Mouse (Mus musculus) embryo, embryonic 10 days (tissue): ENCODE measurements around the gene Fgf12.

Experiments used
- DNase-seq: peaks from one replicate; pipeline ENCODE4 v3.0.0-alpha.2; 2015; ENCODE audit warnings: low spot score

Gene Fgf12

GRCm38 (mm10) chr16:28610940-28611339, 141.9 kb downstream of the Fgf12 start:
- DNase-seq = peak; percentile 71

GRCm38 (mm10) chr16:28603155-28603554, 149.7 kb downstream of the Fgf12 start:
- no peak for DNase-seq

- no peak for DNase-seq
Observed at GRCm38 (mm10) chr16:28601723-28602122, 151.1 kb downstream of the Fgf12 start.

GRCm38 (mm10) chr16:28596112-28596511, 156.8 kb downstream of the Fgf12 start:
- DNase-seq = no peak

DNA sequence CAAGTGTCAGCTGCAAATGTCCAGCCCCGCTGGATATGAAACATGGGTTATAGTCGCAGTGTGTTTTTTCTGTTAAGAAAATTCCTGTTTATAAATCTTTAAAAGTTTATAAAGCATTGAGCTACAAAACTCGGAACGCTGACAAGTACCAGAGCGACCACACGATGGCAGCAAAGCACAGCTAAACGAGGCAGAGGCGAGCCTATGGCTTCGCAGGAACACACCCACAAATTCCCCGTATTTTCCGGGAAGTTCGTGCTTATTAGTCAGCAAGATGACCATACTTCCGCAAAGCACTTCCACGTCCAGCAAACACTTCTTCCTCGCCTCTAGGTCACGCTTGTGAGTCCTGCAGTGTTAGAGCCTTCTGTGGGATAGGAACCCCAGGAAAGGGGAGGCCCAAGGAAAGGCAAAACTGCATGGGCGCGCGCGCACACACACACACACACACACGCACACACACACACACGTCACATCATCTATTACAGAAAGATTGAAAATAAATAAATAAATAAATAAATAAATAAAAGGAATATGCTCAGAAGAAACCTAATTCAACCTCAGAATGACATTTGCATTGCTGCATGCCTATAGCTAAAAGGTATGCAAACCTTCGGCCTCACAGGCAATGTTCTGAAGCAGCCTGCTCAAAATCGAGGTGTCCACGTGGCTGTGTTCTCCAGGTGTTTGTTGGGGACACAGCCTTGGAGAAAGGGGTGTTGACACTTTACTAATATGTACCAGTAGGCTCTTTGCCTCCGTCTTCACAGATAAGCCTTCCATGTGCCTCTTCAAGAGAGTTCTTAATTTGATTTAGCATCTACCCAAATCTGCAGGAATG, 159.6 kb downstream of the Fgf12 start:
- DNase-seq = peak; percentile 91

DNA sequence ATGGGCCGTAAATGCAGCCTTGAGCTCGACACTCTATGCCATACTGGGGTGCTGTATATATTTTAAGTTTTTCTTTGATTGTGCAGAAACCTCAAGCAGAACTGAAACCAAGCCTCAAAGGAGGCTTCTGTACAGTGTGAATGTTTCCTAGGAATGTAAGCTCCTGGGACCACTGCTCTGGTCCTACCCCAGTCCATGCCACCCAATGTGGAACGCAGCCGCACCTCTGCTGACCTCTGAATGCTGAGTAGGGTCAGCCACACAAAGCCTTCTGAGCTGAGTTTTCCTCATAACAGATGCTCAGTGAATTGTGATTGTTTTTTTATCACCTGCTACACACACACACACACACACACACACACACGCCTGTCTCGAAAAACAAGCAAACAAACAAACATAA, 160.4 kb downstream of the Fgf12 start:
- no peak for DNase-seq

DNA sequence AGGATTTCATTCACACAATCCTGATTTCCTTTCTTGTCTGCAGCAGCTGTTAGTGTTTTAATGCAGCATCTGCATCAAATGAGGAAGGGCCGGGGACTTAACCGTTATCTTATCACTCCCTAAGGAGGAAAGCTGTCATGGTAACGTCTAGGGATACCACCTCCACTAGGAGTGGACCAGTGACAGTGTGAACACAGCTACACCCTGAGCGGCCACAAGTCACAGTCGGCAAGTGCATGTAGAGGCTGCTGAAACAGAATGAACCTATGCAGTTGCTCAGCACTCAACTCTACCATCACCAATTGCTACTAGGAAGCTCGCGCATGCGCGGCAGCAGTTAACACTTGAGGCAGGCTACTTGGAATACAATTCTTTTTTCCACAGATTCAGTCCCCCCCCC, 161.3 kb downstream of the Fgf12 start:
- no peak for DNase-seq

DNA sequence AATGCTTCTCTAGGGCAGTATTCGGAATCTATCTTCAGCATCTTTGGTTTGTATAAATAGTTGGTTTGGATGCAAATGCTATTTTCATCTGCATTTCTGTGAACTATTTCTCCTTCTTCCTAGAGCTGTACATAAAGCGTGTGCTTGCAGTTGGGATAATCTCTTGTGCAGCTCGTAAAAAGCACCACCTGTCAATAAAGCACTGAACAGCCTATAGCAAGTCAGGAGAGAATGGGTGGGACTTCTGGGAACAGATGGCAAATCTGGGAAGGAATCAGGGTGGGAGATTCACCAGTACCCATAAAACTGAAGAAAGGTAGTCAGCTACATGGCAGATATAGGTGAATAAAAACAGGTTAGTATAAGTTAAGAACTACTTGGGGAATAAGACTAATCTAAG, 180.7 kb downstream of the Fgf12 start:
- DNase-seq = no peak

DNA sequence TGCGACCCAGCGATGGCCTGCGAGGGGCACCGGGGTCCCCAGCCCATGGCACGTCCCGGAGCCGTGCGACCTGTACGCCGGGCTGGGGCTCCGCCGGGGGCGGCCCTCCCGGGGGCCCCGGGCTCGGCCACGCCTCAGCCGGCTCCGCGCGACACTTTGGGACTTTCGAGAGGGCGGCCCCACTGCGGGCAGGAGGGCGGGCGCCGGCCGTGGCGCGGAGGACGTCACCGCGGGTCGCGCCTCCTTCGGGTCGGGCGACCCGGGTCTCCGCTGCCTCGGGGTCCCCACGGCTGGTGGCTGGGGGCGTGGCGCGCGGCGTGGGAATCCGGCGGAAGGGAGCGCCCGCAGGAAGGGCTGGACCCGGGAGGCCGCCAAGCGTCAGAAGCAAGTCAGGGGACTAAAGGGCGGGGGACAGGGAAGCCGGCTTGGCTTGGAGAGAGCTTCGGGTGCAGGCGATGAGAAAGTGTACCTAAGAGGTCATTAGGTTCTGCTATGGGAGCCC, 188.1 kb downstream of the Fgf12 start:
- DNase-seq = peak; percentile 17

DNA sequence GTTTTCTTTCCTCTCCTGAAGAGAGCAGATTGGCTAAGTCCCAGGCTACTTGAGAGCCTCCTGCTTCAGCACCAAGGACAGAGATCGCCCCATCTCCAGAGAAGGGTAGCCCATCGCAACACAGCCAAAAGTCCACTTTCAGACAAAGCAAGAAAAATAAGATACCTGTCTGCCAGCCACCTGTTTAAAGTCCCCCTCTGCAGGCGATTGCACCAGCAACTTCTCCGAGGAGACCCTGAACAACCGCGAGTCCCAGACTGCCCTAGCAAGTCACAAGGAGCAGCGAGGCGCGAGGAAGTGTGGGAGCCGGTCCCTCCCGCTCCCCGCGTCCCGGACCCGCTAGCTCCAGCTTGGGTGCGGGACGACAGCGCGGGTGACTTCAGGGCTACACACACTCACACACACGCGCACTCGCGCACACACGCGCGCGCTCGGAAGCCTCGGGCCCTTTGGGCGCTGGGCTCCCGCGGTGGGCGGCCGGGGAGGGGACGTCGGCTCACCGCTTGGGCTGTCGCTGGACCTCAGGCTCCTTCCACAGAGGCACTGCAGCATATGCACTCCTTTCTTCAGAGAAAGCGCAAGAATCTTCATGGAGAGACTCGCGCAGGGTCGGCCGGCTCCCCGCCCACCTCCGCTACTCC, 188.7 kb downstream of the Fgf12 start:
- DNase-seq = peak; percentile 92

DNA sequence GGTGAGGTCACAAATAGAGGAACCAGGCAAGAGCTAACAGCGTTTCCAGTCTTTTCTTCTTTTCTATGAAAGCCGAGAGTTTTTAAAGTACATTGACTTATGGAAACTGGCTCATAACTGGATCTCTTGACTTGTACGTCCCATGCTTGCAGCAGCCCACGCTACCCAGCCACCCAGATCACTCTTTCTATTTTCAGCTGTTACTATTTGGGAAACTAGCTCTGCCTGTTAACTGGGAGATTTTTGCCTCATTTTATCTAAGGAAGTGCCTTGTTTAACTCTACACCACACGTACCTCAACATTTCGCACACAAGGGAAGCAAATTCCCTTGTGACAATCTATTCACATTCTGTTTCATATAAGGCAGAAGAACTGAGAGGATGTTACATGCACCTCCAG, 190.0 kb downstream of the Fgf12 start:
- DNase-seq = no peak

- no peak for DNase-seq
Observed at GRCm38 (mm10) chr16:28555219-28555618, 197.6 kb downstream of the Fgf12 start.

DNA sequence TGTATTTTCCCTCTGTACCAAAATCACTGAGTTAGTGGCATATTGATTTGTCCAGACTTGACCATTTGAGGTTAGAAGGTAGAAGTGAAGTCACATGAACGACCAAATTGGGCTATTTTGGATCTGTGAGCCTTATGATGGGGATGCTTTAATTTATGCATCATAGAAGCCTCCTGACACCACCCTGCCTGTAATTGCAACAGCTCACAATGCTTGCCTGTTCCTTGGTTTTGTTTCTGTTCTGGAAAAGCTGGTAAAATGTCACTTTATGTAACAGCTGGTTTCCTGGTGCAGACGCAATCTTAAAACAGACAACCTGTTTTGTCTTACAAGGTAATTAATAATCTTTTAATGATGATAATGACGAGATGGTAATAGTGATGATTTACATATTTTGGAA, 213.4 kb downstream of the Fgf12 start:
- DNase-seq = no peak

DNA sequence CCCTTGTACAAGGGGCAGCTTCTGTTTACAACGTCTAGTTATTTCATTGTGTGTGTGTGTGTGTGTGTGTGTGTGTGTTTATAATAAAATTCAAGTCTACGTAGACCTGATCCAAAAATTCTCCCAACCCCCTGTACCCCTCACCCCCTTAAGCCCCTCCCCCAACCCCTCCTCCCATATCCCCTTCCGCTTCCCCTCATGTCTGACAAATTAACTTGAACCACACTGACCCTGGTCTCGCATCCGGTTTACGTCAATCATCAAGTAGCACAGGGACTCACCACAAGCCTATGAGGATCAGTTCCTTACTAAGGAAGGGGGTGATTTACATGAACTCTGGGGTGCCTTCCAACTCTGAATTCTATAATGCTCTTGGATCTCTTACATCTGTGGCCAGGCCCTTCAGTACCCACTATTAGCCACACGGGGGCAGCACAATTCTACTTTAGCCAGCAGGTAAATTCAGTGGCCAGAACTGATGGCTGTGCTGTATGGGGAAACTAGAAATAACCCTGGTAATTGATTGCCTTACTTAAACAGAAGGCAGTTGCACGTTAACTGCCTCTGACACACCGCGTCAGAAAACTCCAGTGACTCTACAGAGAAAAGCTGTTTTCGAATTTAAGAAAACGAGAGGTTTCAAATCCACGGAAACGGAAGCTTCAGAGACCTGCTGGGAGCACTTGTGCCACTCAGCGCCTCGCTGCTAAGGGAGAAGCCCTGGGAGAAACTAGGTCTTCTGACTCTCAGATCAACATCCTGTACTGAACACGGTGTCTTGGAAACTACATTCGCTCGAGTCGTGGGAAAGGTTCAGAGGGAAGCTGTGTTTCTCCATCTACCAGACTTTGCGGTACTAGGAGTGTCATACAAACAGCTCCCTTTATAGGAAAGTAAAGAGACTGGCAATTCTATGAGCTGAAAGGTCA, 235.0 kb downstream of the Fgf12 start:
- peak; percentile 82 for DNase-seq

DNA sequence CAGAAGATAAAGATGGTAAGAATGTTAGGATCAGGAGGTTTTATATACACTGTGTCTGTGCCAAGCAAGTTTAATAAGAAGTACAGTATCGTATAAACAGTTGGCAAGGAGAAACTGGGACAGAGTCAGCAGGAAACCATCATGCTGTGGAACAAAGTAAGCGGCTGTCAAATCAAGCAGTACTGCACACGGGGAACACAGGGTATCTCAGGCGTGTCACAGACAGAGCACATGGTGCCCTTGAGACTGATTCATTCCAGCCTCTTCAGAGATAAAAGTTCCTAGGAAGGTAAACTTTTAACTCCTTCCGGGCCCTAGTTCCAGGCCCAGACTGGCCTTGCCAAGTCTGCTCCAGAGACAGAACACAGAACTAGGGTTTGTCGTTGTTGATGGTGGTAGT, 240.4 kb downstream of the Fgf12 start:
- DNase-seq = no peak

GRCm38 (mm10) chr16:28511413-28511812, 241.5 kb downstream of the Fgf12 start:
- DNase-seq = peak; percentile 23

DNA sequence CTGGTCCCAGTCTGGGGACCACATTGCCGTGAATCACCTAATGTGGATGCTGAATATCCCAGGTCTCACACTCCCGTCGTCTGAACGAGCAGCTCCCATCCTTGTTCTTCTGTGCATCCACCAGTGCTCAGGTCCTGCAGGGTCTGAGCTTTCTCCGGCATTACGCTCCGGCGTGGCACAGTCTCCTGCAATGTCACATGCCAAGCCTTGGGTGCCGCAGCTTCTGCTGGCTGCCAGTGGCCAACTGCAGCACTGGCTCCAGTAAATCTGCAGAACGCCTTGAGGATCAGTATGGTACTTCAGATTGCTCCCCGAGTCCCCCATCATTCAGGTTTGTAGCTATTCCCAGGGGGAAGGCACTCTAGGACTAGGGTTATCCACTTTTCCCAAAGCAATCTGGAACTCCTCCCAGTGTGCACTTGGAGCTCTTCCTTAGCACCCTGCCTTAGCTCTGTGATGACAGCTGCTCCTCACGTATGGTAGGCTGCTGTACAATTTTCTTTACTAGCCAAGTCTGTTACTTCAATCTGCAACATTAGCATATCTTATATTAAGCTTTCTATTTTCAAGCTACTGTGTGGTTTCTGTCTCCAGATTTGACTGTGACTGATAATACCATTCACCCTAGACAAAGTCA, 254.8 kb downstream of the Fgf12 start:
- no peak for DNase-seq

DNA sequence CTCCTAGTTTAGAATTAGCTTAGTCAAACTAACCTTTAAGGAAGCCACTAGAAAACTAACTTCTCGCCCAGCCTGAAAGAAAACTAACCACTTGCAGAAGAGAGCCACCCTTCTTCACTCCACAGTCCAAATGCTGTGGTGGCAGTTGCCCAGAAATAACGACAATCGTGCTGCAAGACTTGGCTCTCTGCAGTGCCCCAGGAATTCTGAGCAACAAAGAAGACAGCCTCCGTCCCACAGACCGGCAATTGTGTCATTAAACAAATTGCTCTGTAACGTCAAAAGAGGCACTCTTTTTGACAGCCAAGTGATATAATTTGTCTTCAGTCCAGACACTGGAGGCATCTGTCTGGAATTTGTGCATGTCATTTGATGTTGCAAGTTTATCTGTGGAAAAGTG, 261.2 kb downstream of the Fgf12 start:
- DNase-seq = no peak

GRCm38 (mm10) chr16:28490515-28490914, 262.4 kb downstream of the Fgf12 start:
- peak; percentile 86 for DNase-seq

GRCm38 (mm10) chr16:28484920-28485319, 267.9 kb downstream of the Fgf12 start:
- no peak for DNase-seq

DNA sequence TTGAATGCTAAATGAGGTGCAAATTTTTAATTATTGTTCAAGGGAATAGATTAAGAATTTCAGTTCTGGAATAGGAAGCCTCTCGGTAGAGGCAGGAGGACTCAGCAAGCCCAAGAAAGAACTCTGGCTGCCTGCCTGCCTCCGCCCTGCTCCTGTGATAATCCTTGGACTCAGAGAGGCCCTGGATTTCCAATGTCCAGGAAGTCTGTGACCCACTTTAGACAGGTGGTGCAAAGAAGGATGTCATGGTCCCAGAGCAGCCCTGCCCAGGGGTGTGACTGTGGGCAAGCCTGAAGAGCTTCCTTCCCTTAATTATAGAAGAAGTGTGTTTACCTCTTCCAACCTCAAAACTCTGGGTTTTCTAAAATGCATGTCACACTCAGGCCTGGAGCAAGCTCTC, 273.8 kb downstream of the Fgf12 start:
- DNase-seq = no peak

- no peak for DNase-seq
Observed at GRCm38 (mm10) chr16:28476651-28477050, 276.2 kb downstream of the Fgf12 start.
